Mouse (Mus musculus): Measurements from ENCODE around the gene Plac1.

DNA sequence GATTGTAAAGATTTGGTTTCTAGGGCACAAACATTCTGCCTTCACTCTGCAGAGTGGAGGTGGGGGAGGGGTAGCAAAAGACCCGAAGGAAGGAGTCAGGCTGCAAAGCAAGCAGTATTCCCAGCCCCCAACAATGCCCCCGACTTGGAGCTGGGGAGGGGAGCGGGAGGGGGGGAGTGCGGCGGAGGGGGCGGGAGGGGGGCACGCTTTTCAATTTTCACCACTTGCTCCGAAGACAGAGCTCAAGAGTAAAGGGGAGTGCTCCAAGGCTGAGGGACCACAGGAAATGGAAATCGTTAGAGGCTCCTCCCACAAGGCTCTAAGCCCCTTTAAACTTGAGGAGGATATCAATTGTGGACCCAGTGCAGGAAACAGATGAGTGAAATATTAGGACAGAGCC, 189.6 kb downstream of the Plac1 start:
- TF ChIP-seq CTCF (IDR thresholded peaks at IDR 0.05; ENCODE audit: control insufficient read depth, insufficient read depth, insufficient replicate concordance, low read depth, low read length) (no peak), POLR2A (IDR thresholded peaks at IDR 0.05; ENCODE audit: control insufficient read depth, low read depth, low read length) (no peak)
